Mouse (Mus musculus) cortical plate, adult 2 months (tissue): ENCODE measurements around the gene Poldip3.

Experiments used
- CTCF ChIP-seq: fragments of 200-500 bp; IDR thresholded peaks from 2 replicates; pipeline ENCODE4 v1.5.1; 2011; ENCODE audit warnings: mild to moderate bottlenecking, control low read depth, low read length; ENCODE audit not compliant: insufficient read depth; ENCODE audit errors: extremely low read depth
- POLR2A ChIP-seq: fragments of 200-500 bp; IDR thresholded peaks from 2 replicates; pipeline ENCODE4 v1.6.1; 2011; ENCODE audit warnings: mild to moderate bottlenecking, low read length, control low read depth; ENCODE audit not compliant: insufficient read depth; ENCODE audit errors: extremely low read depth

DNA sequence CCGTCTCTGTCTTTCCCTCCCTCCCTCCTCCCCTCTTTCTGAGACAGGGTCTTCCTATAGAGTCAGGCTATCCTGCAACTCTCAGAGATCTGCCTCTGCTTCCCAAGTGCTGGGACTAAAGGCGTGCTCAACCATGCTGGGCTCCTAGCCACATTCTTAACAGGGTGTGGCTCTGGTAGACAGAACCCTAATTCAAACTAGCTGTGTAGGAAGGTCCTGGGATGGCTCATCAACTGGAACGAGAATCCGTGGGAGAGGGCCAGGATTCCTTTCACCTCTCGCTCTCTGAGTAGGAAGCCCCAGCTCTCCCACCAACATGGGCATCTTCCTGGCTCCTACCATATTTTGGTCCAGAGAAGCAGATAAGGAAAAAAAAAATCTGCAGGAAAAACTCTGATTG is 33.2 kb upstream of the Poldip3 start:
- TF ChIP-seq CTCF (no peak), POLR2A (no peak)
